11 mouse cellular contexts compared by ENCODE assay signal in the genomic region with DNA sequence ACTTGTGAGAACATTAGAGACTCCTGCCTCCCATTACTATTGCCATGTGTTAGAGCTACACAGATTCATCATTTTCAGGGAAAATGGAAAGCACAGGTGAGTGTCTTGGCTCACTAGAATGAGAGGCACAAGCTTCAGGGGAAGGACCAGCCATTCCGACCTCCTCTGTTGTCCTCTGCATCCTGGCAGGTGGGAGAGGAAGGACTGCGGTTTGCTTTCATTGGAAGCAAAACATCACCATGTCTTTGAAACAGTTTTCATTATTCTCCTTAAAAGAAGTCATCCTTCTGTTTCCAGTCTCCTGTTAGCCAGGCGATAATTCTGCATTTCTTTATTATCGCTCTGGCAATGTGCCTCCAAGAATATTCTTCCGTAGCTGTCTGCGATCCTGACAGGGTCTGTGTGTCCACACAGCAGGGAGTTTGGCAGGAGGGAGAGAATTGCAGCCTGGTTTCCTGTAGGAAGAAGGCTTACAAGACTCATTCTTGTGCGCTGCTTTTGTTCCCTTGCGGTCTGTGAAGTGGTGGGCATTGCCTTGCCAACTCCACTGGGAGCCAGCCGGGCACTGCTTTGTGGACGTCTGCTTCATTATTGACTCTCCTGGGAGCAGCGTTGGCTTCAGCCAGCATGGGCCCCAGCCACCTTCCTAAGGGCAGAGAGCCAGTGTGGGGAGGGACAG. TPM values are rescaled to one million over a fixed set of nuclear protein-coding genes. Genes with fewer than 3 reads are reported as not detected.
DNase-seq lines count a peak whose midpoint lies in the region; ATAC-seq and TF ChIP-seq lines count a peak whose summit lies in the region.
"Had no signal": no experiment of that assay in that cellular context is flagged by ENCODE, and none has a peak within 500 bp of the region (broad histone marks: within the 10 kb centered on the region; RNA-seq: fewer than 3 reads in every experiment).

No protein-coding gene starts in this region.

- intact Hi-C loops in heart, postnatal 25 days (cut with DNase I): no loop called here

- no peak overlapping the region for H3K4me2 ChIP-seq in heart, embryonic 13.5 days
- peak overlapping the region; percentile 40 for H3K4me2 ChIP-seq in hindbrain, postnatal 0 days (ENCODE audit: low read depth, low read length)

- no peak for TF ChIP-seq CTCF in hindbrain, postnatal 0 days (IDR thresholded peaks at IDR 0.05; ENCODE audit: low read depth)

- no peaks in the 10 kb centered on the region for H3K36me3 ChIP-seq in heart, embryonic 13.5 days
- no peaks in the 10 kb centered on the region for H3K36me3 ChIP-seq in hindbrain, postnatal 0 days (ENCODE audit: insufficient read depth, low read length)

- WGBS in heart, embryonic 13.5 days: 64% methylated on average over 11 of the region's 11 CpGs
- 10% methylated on average over 11 of the region's 11 CpGs for WGBS in hindbrain, postnatal 0 days

- DNase-seq in heart, postnatal 25 days (ENCODE audit: low spot score): no peak
- DNase-seq in 3134 (ENCODE audit: extremely low read depth, insufficient read length, low spot score): peak; percentile 24
- peak; percentile 85 for DNase-seq in cerebellum, adult 9-11 months
- DNase-seq in hindbrain, postnatal 0 days (ENCODE audit: low spot score): peak; percentile 85
- no peak for DNase-seq in thymus, postnatal 0 days (ENCODE audit: low spot score)
- DNase-seq in spleen, postnatal 36 days (ENCODE audit: low spot score in 2 of 2): no peak
- no peak for DNase-seq in heart, adult 8-10 months (ENCODE audit: low spot score)
- DNase-seq: gastrocnemius, postnatal 14 days had no signal

- no peak for ATAC-seq in heart, embryonic 13.5 days (ENCODE audit: extremely low read depth, insufficient number of reproducible peaks, low FRiP score, low TSS enrichment)
- peak; percentile 83 for ATAC-seq in hindbrain, postnatal 0 days

- peaks cover 8% of the 10 kb centered on the region; the same call in 1 of the 2 replicates for H3K4me1 ChIP-seq in heart, embryonic 13.5 days
- H3K4me1 ChIP-seq in hindbrain, postnatal 0 days (ENCODE audit: insufficient read depth, low read length): peaks cover 33% of the 10 kb centered on the region

- no peak overlapping the region for H3K4me3 ChIP-seq in heart, embryonic 13.5 days
- no peak overlapping the region for H3K4me3 ChIP-seq in hindbrain, postnatal 0 days (ENCODE audit: low read length)

- H3K27me3 ChIP-seq in heart, embryonic 13.5 days (replicated peaks): no peaks in the 10 kb centered on the region
- H3K27me3 ChIP-seq in hindbrain, postnatal 0 days (ENCODE audit: insufficient read depth, low read length): no peaks in the 10 kb centered on the region

- no peaks in the 10 kb centered on the region for H3K9me3 ChIP-seq in heart, embryonic 13.5 days
- H3K9me3 ChIP-seq in hindbrain, postnatal 0 days (ENCODE audit: low read length): no peaks in the 10 kb centered on the region

- H3K27ac ChIP-seq in heart, embryonic 13.5 days (replicated peaks): 0 out of 2 replicates have a peak overlapping the region, but pooled peaks have one; percentile 32
- peak overlapping the region; percentile 41; the same call in 1 of the 2 replicates for H3K27ac ChIP-seq in hindbrain, postnatal 0 days
- H3K27ac ChIP-seq: liver, embryonic 14.5 days; stomach, postnatal 0 days had no signal

- no peak overlapping the region for H3K9ac ChIP-seq in heart, embryonic 13.5 days
- H3K9ac ChIP-seq in hindbrain, postnatal 0 days (replicated peaks; ENCODE audit: low read length): no peak overlapping the region
- H3K9ac ChIP-seq: liver, embryonic 14.5 days had no signal

RNA-seq across cellular contexts. Expression of a gene that starts 36.2 kb away (rescaled TPM):
- 0.84 and 1.0 TPM in 2 replicates for polyA plus RNA-seq in heart, embryonic 13.5 days (2015; fragmentation: Nextera tagmentation; extraction: Ambion mirVana)
- 1 to 10 TPM; 1.0 to 1.3 TPM for total RNA-seq in heart, postnatal 25 days (2021)
- total RNA-seq in hindbrain, postnatal 0 days (2014; rRNA removed): 262 and 290 TPM in 2 replicates
- polyA plus RNA-seq in hindbrain, postnatal 0 days (2015; fragmentation: Nextera tagmentation; extraction: Ambion mirVana): 145 and 151 TPM in 2 replicates
- polyA plus RNA-seq in thymus, postnatal 0 days (2015; fragmentation: Nextera tagmentation; extraction: Ambion mirVana): 0.66 and 0.72 TPM in 2 replicates
- 1 to 10 TPM; 1.1 to 1.5 (median 1.3) TPM for total RNA-seq in heart, adult 8-10 months (2022)

Comparison
In these comparisons a context has a peak if more than half of its experiments do, and no peak if none do; other contexts are left out.
1. DNase-seq: peak in 3134 (single experiment), cerebellum, adult 9-11 months (single experiment) and hindbrain, postnatal 0 days (single experiment); none in heart, postnatal 25 days (single experiment), thymus, postnatal 0 days (single experiment), spleen, postnatal 36 days (0 of 2) and heart, adult 8-10 months (single experiment).
2. RNA of a gene that starts 36.2 kb away (total RNA-seq): 262 to 290 TPM in hindbrain, postnatal 0 days; 1.1 to 1.5 TPM in heart, adult 8-10 months and 1.0 to 1.3 TPM in heart, postnatal 25 days; every median in the first group is over 100 times any median in the second.